Mouse (Mus musculus) liver, adult 2 months (tissue): Measurements from ENCODE around the gene Zfp78. TPM values are rescaled to one million over a fixed set of nuclear protein-coding genes. Genes with fewer than 3 reads are reported as not detected.
A peak's percentile ranks its signal among the peaks of the same experiment; 100 is the strongest.

Experiments
- DNase-seq: peaks from one replicate; pipeline ENCODE4 v3.0.0-alpha.2; 2011; ENCODE audit warnings: low read depth, low spot score; ENCODE audit errors: extremely low read depth
- H3K27ac ChIP-seq: fragments of 200-500 bp; replicated peaks from 2 replicates; pipeline ENCODE4 v1.5.1; 2012; ENCODE audit warnings: low read depth, mild to moderate bottlenecking, control low read depth, inconsistent platforms, low read length; ENCODE audit not compliant: insufficient read depth
- H3K27me3 ChIP-seq: fragments of 200-500 bp; 2 replicates; pipeline ENCODE4 v1.6.1; 2012; ENCODE audit warnings: mild to moderate bottlenecking, moderate library complexity, low read length, inconsistent platforms; ENCODE audit not compliant: control insufficient read depth, insufficient read depth
- H3K36me3 ChIP-seq: fragments of 200-500 bp; 2 replicates; pipeline ENCODE4 v1.6.1; 2012; ENCODE audit warnings: low read length, inconsistent platforms; ENCODE audit not compliant: control insufficient read depth, insufficient read depth
- H3K4me1 ChIP-seq: fragments of 200-500 bp; 2 replicates; pipeline ENCODE4 v1.6.1; 2011; ENCODE audit warnings: low read length; ENCODE audit not compliant: control insufficient read depth, insufficient read depth
- H3K4me3 ChIP-seq: fragments of 200-500 bp; 2 replicates; pipeline ENCODE4 v1.5.1; 2011; ENCODE audit warnings: low read depth, mild to moderate bottlenecking, control low read depth, low read length, moderate library complexity; ENCODE audit not compliant: insufficient read depth
- H3K79me2 ChIP-seq: fragments of 200-500 bp; 2 replicates; pipeline ENCODE4 v1.6.1; 2012; ENCODE audit warnings: inconsistent platforms, mild to moderate bottlenecking, low read length, moderate library complexity; ENCODE audit not compliant: control insufficient read depth, insufficient read depth
- H3K9ac ChIP-seq: fragments of 200-500 bp; 2 replicates; pipeline ENCODE4 v1.6.1; 2012; ENCODE audit warnings: low read depth, mild to moderate bottlenecking, control low read depth, inconsistent platforms, low read length
- CTCF ChIP-seq: fragments of 200-500 bp; IDR thresholded peaks from 2 replicates; pipeline ENCODE4 v1.5.1; 2011; ENCODE audit warnings: low read depth, low read length, control low read depth
- POLR2A ChIP-seq: fragments of 200-500 bp; IDR thresholded peaks from 2 replicates; pipeline ENCODE4 v1.6.1; 2011; ENCODE audit warnings: low read length, control low read depth; ENCODE audit not compliant: insufficient read depth; ENCODE audit errors: extremely low read depth
- WGBS: fragments of 180-500 bp; shearing (Covaris S2); methylation state at CpG from one replicate; pipeline ENCODE4 v1.1.7; 2018; 5-methylcytosine and 5-hydroxymethylcytosine counted together
- polyA plus RNA-seq: library from polyadenylated mRNA; depleted of rRNA; stranded (reverse); fragments of >200 nt; gene quantifications from 2 replicates; pipeline ENCODE4 v1.2.3, GENCODE M21; 2012; rRNA removed
- total RNA-seq: library from RNA; depleted of rRNA; stranded (reverse); fragments of >200 nt; gene quantifications from 2 replicates; pipeline ENCODE4 v1.2.3, GENCODE M21; 2014; rRNA removed

The Zfp78 gene
- total RNA-seq: 0.74 and 1.3 TPM in 2 replicates
- 0.21 and 0.68 TPM in 2 replicates for polyA plus RNA-seq

- TF ChIP-seq POLR2A (0 out of 2 replicates have a peak, but pooled peaks have one; percentile 64), CTCF (peak; percentile 21)
- peak within 1 kb of the TSS; percentile 76 for H3K27ac ChIP-seq
- H3K27me3 ChIP-seq: no peaks in the 10 kb centered on the region
- peaks cover 7% of the 10 kb centered on the region for H3K4me1 ChIP-seq
- no peaks in the 10 kb centered on the region for H3K36me3 ChIP-seq
- H3K9ac ChIP-seq: peak within 1 kb of the TSS; percentile 80
- no peaks in the 10 kb centered on the region for H3K79me2 ChIP-seq
- WGBS: under 1% methylated on average over 23 of the region's 23 CpGs
- DNase-seq: peak; percentile 91
- H3K4me3 ChIP-seq: peak within 1 kb of the TSS; percentile 75
These were observed at the start of gene Zfp78 for GRCm38 (mm10) chr7:6363047-6363488. Gene Zfp78, plus strand, starts transcription at chr7:6363280.

GRCm38 (mm10) chr7:6330458-6331232, 32.4 kb upstream of the Zfp78 start:
- no peaks in the 10 kb centered on the region for H3K79me2 ChIP-seq
- H3K27ac ChIP-seq: no peak overlapping the region
- TF ChIP-seq CTCF (no peak), POLR2A (no peak)
- H3K36me3 ChIP-seq: no peaks in the 10 kb centered on the region
- peak overlapping the region; percentile 82 for H3K9ac ChIP-seq
- 25% methylated on average over 23 of the region's 23 CpGs for WGBS
- H3K4me3 ChIP-seq: peak overlapping the region; percentile 72
- H3K27me3 ChIP-seq: no peaks in the 10 kb centered on the region
- H3K4me1 ChIP-seq: no peaks in the 10 kb centered on the region; the same call in 1 of the 2 replicates
- DNase-seq: no peak

GRCm38 (mm10) chr7:6331233-6331956, 31.7 kb upstream of the Zfp78 start, which contains the start of gene Zfp583:
Gene Zfp583, minus strand, starts transcription at chr7:6331285.
- Histone ChIP-seq H3K4me3 (peak within 1 kb of the TSS; percentile 72), H3K9ac (peak within 1 kb of the TSS; percentile 82), H3K36me3 (no peaks in the 10 kb centered on the region), H3K4me1 (no peaks in the 10 kb centered on the region; the same call in 1 of the 2 replicates), H3K79me2 (no peaks in the 10 kb centered on the region), H3K27me3 (no peaks in the 10 kb centered on the region), H3K27ac (no peak within 1 kb of the TSS)
- WGBS: 10% methylated on average over 31 of the region's 31 CpGs
- peak; percentile 17 for DNase-seq
- TF ChIP-seq CTCF (no peak), POLR2A (no peak)

GRCm38 (mm10) chr7:6339865-6340264, 23.2 kb upstream of the Zfp78 start:
- Histone ChIP-seq H3K4me1 (no peaks in the 10 kb centered on the region), H3K36me3 (no peaks in the 10 kb centered on the region), H3K4me3 (no peak overlapping the region), H3K27ac (no peak overlapping the region), H3K9ac (no peak overlapping the region), H3K27me3 (peaks cover 2% of the 10 kb centered on the region; the same call in 1 of the 2 replicates), H3K79me2 (no peaks in the 10 kb centered on the region)
- no peak for TF ChIP-seq CTCF
- TF ChIP-seq POLR2A: no peak
- no peak for DNase-seq
- WGBS: 78% methylated on average over 5 of the region's 5 CpGs

DNA sequence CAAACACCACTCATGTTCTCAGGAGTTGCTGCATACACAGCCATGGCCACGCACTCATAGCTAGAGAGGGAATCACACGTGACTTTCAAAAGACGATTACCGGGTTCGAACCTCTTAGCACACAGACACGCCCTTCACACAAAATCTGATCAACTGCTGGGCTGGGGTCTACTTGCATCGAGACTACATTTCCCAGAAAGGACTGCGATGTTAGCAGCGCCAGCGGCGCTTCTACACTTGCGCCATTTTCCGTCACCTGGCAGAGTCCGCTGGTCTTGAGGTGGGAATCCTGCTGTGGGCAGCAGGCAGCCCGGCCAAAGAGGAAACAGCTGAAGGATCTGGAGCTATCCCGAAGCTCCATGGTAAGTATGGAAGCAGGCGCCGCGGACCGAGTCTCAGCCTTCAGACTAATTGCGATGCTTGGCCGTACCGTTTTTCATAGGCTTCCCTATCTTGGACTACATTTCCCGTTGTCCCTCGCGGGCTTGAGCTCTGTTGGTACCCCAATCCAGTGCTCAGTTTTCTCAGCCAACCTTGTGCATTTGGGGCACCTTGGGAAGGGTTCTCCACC, 19.5 kb upstream of the Zfp78 start, which contains the start of gene Gm3854:
TSS of gene Gm3854 (plus strand) at position 259 of the 571 bp plus-strand sequence.
- Histone ChIP-seq H3K27me3 (peaks cover 2% of the 10 kb centered on the region; the same call in 1 of the 2 replicates), H3K36me3 (no peaks in the 10 kb centered on the region), H3K27ac (no peak within 1 kb of the TSS), H3K4me3 (peak within 1 kb of the TSS; percentile 73), H3K9ac (peak within 1 kb of the TSS; percentile 16; the same call in 1 of the 2 replicates), H3K79me2 (no peaks in the 10 kb centered on the region), H3K4me1 (no peaks in the 10 kb centered on the region)
- peak; percentile 38 for DNase-seq
- 2% methylated on average over 26 of the region's 26 CpGs for WGBS
- no peak for TF ChIP-seq POLR2A
- TF ChIP-seq CTCF: no peak
